Mouse (Mus musculus) embryonic facial prominence, embryonic 14.5 days (tissue): ENCODE measurements around the gene Tlr8. TPM values are rescaled to one million over a fixed set of nuclear protein-coding genes. Genes with fewer than 3 reads are reported as not detected.

ENCODE experiments used
- polyA plus RNA-seq: library from polyadenylated mRNA; unstranded; fragments of >200 nt; fragmentation: Nextera tagmentation; extraction: Ambion mirVana; gene quantifications from 2 replicates; pipeline ENCODE4 v1.2.1, GENCODE M21; 2014

The Tlr8 gene
- polyA plus RNA-seq, 1 experiment from 2014 or later: 0.36 TPM

Other genes with a start within 250 kb of the Tlr8 start
- 2,773 and 2,890 TPM in 2 replicates for gene Tmsb4x, start 55.0 kb downstream of the Tlr8 start, polyA plus RNA-seq
- gene Tlr7, start 66.2 kb upstream of the Tlr8 start, polyA plus RNA-seq: 1.8 TPM in 2 replicates
- 13.6 and 14.8 TPM in 2 replicates for gene Prps2, start 118.4 kb upstream of the Tlr8 start, polyA plus RNA-seq